Mouse (Mus musculus): ENCODE measurements around the gene Chaf1a.

GRCm38 (mm10) chr17:56103465-56104285 is 63.4 kb downstream of the Chaf1a start:
- TF ChIP-seq CTCF (IDR thresholded peaks at IDR 0.05; ENCODE audit: insufficient read depth, low read length) (no peak), POLR2A (IDR thresholded peaks at IDR 0.05; ENCODE audit: borderline replicate concordance, extremely low read depth, low read depth, low read length) (no peak)
